Mouse (Mus musculus) liver, embryonic 14 days (tissue): Measurements from ENCODE around the gene Mup19. TPM values are rescaled to one million over a fixed set of nuclear protein-coding genes. Genes with fewer than 3 reads are reported as not detected.

Experiments
- polyA plus RNA-seq: library from polyadenylated mRNA; depleted of rRNA; stranded (reverse); fragments of >200 nt; gene quantifications from 2 replicates; pipeline ENCODE4 v1.2.3, GENCODE M21; 2012; rRNA removed

Gene Mup19
- not detected in 2 replicates for polyA plus RNA-seq

DNA sequence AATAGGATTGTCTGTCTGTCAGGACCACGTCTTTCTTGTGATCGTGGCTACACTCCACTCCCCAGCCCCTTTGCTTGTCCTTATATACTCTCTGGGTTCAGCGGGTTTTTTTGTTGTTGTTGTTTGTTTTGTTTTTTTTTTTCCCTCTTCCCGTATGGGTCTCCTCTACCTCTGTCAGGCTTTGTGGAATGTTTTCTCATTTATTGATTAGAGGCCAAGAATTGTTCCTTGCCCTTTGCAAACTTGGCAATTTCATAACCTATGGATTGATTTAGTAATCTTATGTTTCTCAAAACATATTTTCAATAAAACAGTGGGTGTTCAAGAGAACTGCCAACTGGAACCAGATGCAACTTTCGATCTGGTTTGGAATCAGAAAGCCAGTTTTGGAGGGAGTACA, at the start of gene Mup19:
TSS of gene Mup19 (minus strand) at position 101 of the 400 bp plus-strand sequence.

Other genes with a start within 250 kb of the Mup19 start
- gene Mup17, start 186.4 kb downstream of the Mup19 start, polyA plus RNA-seq, result not detected in 2 replicates
- gene Mup18, start 108.1 kb downstream of the Mup19 start, polyA plus RNA-seq, result not detected in 2 replicates
- not detected in 2 replicates for gene Mup5, start 53.0 kb upstream of the Mup19 start, polyA plus RNA-seq